Mouse (Mus musculus) midbrain, embryonic 16.5 days (tissue): Measurements from ENCODE around the gene Dscam. TPM values are rescaled to one million over a fixed set of nuclear protein-coding genes. Genes with fewer than 3 reads are reported as not detected.
A peak's percentile ranks its signal among the peaks of the same experiment; 100 is the strongest.

ENCODE experiments used
- ATAC-seq: fragments of 200-750 bp; cut with Nextera tagmentation; 2 replicates; pipeline ENCODE4 v1.8.0; 2017; ENCODE audit warnings: moderate TSS enrichment
- H3K27ac ChIP-seq: fragments of 300-500 bp; sonication (generic); 2 replicates; pipeline ENCODE4 v1.5.1; 2014; ENCODE audit warnings: mild to moderate bottlenecking, low read length, mixed read lengths
- H3K27me3 ChIP-seq: fragments of 300-500 bp; sonication (generic); 2 replicates; pipeline ENCODE4 v1.6.1; 2014; ENCODE audit warnings: low read depth, low read length, mixed read lengths; ENCODE audit not compliant: control insufficient read depth, insufficient read depth
- H3K36me3 ChIP-seq: fragments of 300-500 bp; sonication (generic); 2 replicates; pipeline ENCODE4 v1.6.1; 2014; ENCODE audit warnings: mild to moderate bottlenecking, low read length, moderate library complexity, mixed read lengths; ENCODE audit not compliant: control insufficient read depth, insufficient read depth
- H3K4me1 ChIP-seq: fragments of 300-500 bp; sonication (generic); 2 replicates; pipeline ENCODE4 v1.6.1; 2014; ENCODE audit warnings: mild to moderate bottlenecking, low read length, mixed read lengths; ENCODE audit not compliant: control insufficient read depth, insufficient read depth
- H3K4me2 ChIP-seq: fragments of 300-500 bp; sonication (generic); 2 replicates; pipeline ENCODE4 v1.6.1; 2014; ENCODE audit warnings: mild to moderate bottlenecking, low read length, mixed read lengths
- H3K4me3 ChIP-seq: fragments of 300-500 bp; sonication (generic); 2 replicates; pipeline ENCODE4 v1.5.1; 2014; ENCODE audit warnings: low read depth, mild to moderate bottlenecking, low read length, moderate library complexity, mixed read lengths
- H3K9ac ChIP-seq: fragments of 300-500 bp; sonication (generic); 2 replicates; pipeline ENCODE4 v1.6.1; 2014; ENCODE audit warnings: low read depth, low read length, mixed read lengths
- H3K9me3 ChIP-seq: fragments of 300-500 bp; sonication (generic); replicated peaks from 2 replicates; pipeline ENCODE4 v1.6.1; 2014; ENCODE audit warnings: mild to moderate bottlenecking, low read length, mixed read lengths; ENCODE audit not compliant: control insufficient read depth, poor library complexity, severe bottlenecking
- WGBS: fragments of 180-500 bp; shearing (Covaris S2); extraction: QIAGEN DNeasy Blood & Tissue Kit; methylation state at CpG from one replicate; pipeline ENCODE4 v1.1.7; 2014; 5-methylcytosine and 5-hydroxymethylcytosine counted together
- polyA plus RNA-seq: library from polyadenylated mRNA; unstranded; fragments of >200 nt; fragmentation: Nextera tagmentation; extraction: Ambion mirVana; gene quantifications from 2 replicates; pipeline ENCODE4 v1.2.1, GENCODE M21; 2015

Gene Dscam
- polyA plus RNA-seq, 1 experiment from 2014 or later = 16.2 TPM

DNA sequence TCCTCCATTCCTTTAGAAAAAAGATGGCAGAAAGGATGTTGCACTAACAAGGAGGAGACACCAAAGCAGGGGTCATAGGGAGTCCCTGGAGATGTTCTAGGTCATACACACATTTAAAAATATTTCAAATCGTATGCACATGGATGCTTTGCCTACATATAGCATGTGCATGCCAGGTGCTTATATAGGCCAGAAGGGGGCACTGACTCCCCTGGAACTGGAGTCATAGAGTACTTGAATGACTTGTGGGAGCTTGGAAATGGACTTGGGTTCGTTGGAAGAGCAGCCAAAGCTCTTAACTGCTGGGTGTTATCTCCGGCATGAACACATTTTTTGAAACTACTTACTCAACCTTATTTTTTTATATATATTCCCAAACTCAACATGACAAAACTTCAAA, 448.4 kb downstream of the Dscam start:
- peak overlapping the region; percentile 77 for H3K27ac ChIP-seq
- H3K4me2 ChIP-seq = no peak overlapping the region
- no peak overlapping the region for H3K9ac ChIP-seq
- WGBS = 77% methylated on average over 3 of the region's 3 CpGs
- no peaks in the 10 kb centered on the region for H3K9me3 ChIP-seq
- H3K36me3 ChIP-seq = no peaks in the 10 kb centered on the region
- H3K27me3 ChIP-seq = no peaks in the 10 kb centered on the region
- no peak for ATAC-seq
- H3K4me3 ChIP-seq = no peak overlapping the region
- peaks cover 45% of the 10 kb centered on the region for H3K4me1 ChIP-seq

DNA sequence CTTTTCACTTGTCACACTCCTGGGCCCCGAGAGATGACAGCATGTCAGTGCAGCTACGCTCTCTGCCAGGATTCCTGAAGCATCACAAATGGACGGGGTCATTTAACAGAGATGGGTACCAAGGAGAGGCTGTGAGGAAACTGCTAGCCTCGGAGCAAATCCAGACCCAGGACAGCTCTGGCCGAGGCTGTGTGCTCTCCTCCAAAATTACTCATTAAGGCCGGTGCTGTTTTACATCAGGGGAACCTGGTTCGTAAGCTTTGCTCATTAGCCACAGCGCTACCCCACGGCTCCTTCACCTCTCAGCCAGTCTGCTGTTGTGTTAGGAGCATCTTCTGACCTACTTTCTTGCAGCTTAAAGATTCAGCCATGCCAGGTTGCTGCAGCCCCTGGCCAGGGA, 449.3 kb downstream of the Dscam start:
- H3K27ac ChIP-seq = peak overlapping the region; percentile 77
- H3K36me3 ChIP-seq = no peaks in the 10 kb centered on the region
- H3K27me3 ChIP-seq = no peaks in the 10 kb centered on the region
- no peaks in the 10 kb centered on the region for H3K9me3 ChIP-seq
- H3K9ac ChIP-seq = peak overlapping the region; percentile 46; the same call in 1 of the 2 replicates
- 0 out of 2 replicates have a peak, but pooled peaks have one; percentile 12 for ATAC-seq
- H3K4me3 ChIP-seq = no peak overlapping the region
- H3K4me1 ChIP-seq = peaks cover 36% of the 10 kb centered on the region
- WGBS = 59% methylated on average over 9 of the region's 9 CpGs
- no peak overlapping the region for H3K4me2 ChIP-seq

GRCm38 (mm10) chr16:96720666-96721065, 449.9 kb downstream of the Dscam start:
- peaks cover 30% of the 10 kb centered on the region for H3K4me1 ChIP-seq
- no peak overlapping the region for H3K9ac ChIP-seq
- no peak for ATAC-seq
- H3K9me3 ChIP-seq = no peaks in the 10 kb centered on the region
- peak overlapping the region; percentile 77 for H3K27ac ChIP-seq
- H3K27me3 ChIP-seq = no peaks in the 10 kb centered on the region
- 54% methylated on average over 5 of the region's 5 CpGs for WGBS
- no peak overlapping the region for H3K4me3 ChIP-seq
- no peak overlapping the region for H3K4me2 ChIP-seq
- no peaks in the 10 kb centered on the region for H3K36me3 ChIP-seq

DNA sequence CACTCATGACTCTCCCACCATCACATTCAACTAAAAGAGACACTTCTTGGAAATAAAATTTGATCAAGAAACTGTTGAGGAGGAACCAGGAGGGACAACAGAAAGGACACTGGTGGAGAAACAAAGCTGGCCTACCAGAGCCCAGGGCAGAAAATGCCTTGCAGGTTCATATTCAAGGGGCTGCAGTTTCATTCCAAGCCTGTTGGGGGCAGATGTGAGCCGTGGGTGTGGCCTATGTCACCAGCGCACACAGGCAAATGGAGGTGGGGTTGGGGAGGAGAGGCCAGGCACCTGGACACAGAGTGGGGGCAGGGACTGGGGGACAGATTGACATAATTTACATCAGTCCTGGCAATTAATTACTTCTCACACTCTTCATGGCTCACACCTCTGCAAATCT, 452.3 kb downstream of the Dscam start:
- Histone ChIP-seq H3K36me3 (0 out of 2 replicates have a peak, but pooled peaks cover 4% of the 10 kb centered on the region), H3K4me3 (no peak overlapping the region), H3K4me1 (peaks cover 13% of the 10 kb centered on the region), H3K27me3 (no peaks in the 10 kb centered on the region), H3K4me2 (no peak overlapping the region), H3K9me3 (no peaks in the 10 kb centered on the region), H3K9ac (no peak overlapping the region), H3K27ac (no peak overlapping the region)
- no peak for ATAC-seq
- WGBS = 17% methylated on average over 2 of the region's 2 CpGs

DNA sequence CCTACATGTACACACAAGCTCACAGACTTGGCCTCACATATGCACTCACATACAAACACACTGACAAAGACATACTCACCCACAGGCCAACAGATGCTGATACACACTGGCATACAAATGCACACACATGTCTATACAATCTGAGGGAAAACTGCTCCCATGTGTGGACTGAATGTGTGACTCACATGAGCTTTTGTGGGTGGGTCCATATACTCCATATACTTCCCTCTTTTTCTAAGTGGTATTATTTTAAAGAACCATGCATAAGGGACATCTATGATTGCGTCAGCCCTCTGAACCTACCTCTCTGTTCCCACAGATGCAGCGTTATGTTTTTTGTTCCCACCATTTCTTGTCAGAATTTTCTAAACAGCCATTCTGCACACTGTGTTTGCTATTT, 453.9 kb downstream of the Dscam start:
- Histone ChIP-seq H3K9me3 (no peaks in the 10 kb centered on the region), H3K36me3 (0 out of 2 replicates have a peak, but pooled peaks cover 4% of the 10 kb centered on the region), H3K4me3 (no peak overlapping the region), H3K4me1 (peaks cover 11% of the 10 kb centered on the region), H3K27me3 (no peaks in the 10 kb centered on the region), H3K9ac (no peak overlapping the region), H3K27ac (no peak overlapping the region), H3K4me2 (no peak overlapping the region)
- ATAC-seq = no peak
- WGBS = 96% methylated on average over 2 of the region's 2 CpGs

DNA sequence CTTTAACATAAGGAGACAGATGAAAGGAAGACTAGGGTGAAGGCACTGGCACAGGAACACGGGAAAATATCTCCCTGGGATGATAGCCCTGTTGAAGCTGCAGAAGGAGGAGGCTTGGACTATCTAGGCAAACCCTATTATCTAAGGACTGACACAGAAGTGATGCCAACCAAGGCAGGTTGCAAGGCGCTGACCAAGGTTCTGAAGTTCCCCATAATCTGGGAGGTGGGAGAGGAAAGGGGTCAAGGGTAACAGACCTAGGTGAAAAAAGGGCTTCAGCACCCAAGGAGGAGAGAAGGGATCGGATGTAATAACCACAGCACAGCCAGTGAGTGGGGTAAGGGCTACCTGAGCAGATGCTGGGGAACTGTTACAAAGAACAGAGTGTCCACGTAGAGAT, 458.6 kb downstream of the Dscam start:
- H3K36me3 ChIP-seq = peaks cover 9% of the 10 kb centered on the region; the same call in 1 of the 2 replicates
- no peak overlapping the region for H3K4me3 ChIP-seq
- no peak overlapping the region for H3K4me2 ChIP-seq
- no peak overlapping the region for H3K9ac ChIP-seq
- H3K4me1 ChIP-seq = peaks cover 1% of the 10 kb centered on the region; the same call in 1 of the 2 replicates
- H3K27me3 ChIP-seq = no peaks in the 10 kb centered on the region
- WGBS = 55% methylated on average over 4 of the region's 4 CpGs
- ATAC-seq = no peak
- H3K9me3 ChIP-seq = no peaks in the 10 kb centered on the region
- H3K27ac ChIP-seq = no peak overlapping the region

GRCm38 (mm10) chr16:96700551-96700950, 470.0 kb downstream of the Dscam start:
- no peaks in the 10 kb centered on the region for H3K36me3 ChIP-seq
- H3K4me2 ChIP-seq = no peak overlapping the region
- no peak overlapping the region for H3K9ac ChIP-seq
- no peak overlapping the region for H3K27ac ChIP-seq
- ATAC-seq = no peak
- WGBS = 86% methylated on average over 3 of the region's 3 CpGs
- H3K4me1 ChIP-seq = peaks cover 7% of the 10 kb centered on the region
- no peak overlapping the region for H3K4me3 ChIP-seq
- H3K27me3 ChIP-seq = no peaks in the 10 kb centered on the region
- no peaks in the 10 kb centered on the region for H3K9me3 ChIP-seq

DNA sequence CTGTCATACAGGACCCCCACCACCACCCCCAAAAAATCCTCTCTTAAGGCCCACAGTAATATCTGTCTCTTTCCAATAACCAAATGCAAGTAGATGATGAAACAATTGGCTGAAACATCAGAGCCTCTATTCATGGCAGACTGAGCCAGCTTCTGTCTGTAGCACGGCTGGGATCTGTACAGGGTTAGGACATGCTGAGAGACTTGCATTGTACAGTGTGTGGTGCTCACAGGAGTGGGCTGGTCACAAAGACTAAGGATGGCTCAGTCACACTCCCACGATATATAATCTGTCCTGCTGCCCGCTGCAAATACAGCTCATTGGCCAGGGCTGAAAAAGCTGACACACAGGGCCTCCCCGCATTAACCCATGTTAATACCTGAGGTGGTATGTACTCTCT, 474.7 kb downstream of the Dscam start:
- no peaks in the 10 kb centered on the region for H3K27me3 ChIP-seq
- H3K9me3 ChIP-seq = no peaks in the 10 kb centered on the region
- H3K4me1 ChIP-seq = peaks cover 16% of the 10 kb centered on the region
- H3K9ac ChIP-seq = no peak overlapping the region
- 0 out of 2 replicates have a peak overlapping the region, but pooled peaks have one; percentile 30 for H3K27ac ChIP-seq
- peak; percentile 73; the same call in 1 of the 2 replicates for ATAC-seq
- no peak overlapping the region for H3K4me2 ChIP-seq
- no peak overlapping the region for H3K4me3 ChIP-seq
- no peaks in the 10 kb centered on the region for H3K36me3 ChIP-seq
- WGBS = 55% methylated on average over 4 of the region's 4 CpGs

GRCm38 (mm10) chr16:96691576-96691975, 479.0 kb downstream of the Dscam start:
- no peak for ATAC-seq
- H3K9me3 ChIP-seq = no peaks in the 10 kb centered on the region
- H3K9ac ChIP-seq = no peak overlapping the region
- peaks cover 33% of the 10 kb centered on the region for H3K4me1 ChIP-seq
- peak overlapping the region; percentile 54; the same call in 1 of the 2 replicates for H3K27ac ChIP-seq
- WGBS = 82% methylated on average over 6 of the region's 6 CpGs
- no peak overlapping the region for H3K4me3 ChIP-seq
- H3K27me3 ChIP-seq = no peaks in the 10 kb centered on the region
- no peak overlapping the region for H3K4me2 ChIP-seq
- H3K36me3 ChIP-seq = no peaks in the 10 kb centered on the region
